Mouse (Mus musculus): ENCODE data around the gene Cox15. TPM values are rescaled to one million over a fixed set of nuclear protein-coding genes. Genes with fewer than 3 reads are reported as not detected.

Gene Cox15
- polyA plus RNA-seq, 1 experiment, result 6.1 TPM

DNA sequence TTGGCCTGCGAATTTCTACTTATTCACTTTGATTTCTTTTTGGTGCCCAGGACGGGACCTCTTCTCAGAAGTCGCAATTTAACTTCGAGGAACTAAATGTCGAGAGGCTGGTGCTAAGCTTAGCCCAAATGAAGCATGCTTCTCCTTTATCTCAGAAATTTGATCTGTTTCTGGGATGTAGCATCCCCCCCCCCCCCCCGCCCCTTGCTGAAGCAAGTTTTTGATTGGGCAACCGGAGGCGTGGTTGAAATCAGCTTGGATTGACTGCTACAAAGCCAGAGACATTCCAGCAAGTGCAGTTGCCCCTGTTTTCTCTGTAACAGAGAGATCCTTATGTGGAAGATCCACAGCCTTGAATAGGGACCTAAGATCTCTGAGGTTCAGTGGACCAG lies 22.8 kb downstream of the Cox15 start:
- TF ChIP-seq GATA1 (IDR thresholded peaks at IDR 0.05; ENCODE audit: low read length), result no peak

DNA sequence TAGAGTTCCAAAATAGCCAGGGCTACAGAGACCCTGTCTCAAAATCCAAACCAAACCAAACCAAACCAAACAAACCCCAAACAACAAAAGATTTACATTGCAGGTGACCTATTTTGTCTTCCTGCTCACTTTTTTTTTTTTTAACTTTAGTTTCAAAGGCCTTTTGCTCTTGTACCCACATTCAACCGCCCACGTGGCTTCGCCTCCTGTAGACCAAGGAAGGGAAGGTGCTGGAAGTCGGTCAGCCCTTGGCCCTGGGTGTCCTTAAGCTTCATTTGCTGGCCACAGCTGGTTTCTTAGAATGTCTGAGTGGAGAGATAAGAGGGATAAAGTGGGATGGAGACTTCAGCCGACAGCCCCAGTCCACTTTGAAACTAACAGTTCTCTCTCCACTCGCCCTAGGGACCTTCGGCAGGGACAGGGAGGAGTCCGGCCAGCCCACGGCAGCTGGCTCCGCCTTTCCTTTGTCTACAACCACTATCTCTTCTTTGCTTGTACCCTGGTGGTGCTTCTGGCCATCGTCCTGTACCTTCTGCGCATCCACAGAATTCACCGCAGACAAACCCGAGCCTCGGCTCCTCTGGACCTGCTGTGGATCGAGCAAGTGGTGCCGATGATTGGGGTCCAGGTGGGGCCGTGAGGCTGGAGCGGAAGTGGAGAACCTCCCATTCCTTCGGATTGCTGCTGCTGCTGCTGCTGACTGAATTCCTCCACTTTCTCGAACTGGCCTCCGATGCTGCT lies 23.3 kb downstream of the Cox15 start:
- TF ChIP-seq GATA1 (IDR thresholded peaks at IDR 0.05; ENCODE audit: low read length), result no peak

DNA sequence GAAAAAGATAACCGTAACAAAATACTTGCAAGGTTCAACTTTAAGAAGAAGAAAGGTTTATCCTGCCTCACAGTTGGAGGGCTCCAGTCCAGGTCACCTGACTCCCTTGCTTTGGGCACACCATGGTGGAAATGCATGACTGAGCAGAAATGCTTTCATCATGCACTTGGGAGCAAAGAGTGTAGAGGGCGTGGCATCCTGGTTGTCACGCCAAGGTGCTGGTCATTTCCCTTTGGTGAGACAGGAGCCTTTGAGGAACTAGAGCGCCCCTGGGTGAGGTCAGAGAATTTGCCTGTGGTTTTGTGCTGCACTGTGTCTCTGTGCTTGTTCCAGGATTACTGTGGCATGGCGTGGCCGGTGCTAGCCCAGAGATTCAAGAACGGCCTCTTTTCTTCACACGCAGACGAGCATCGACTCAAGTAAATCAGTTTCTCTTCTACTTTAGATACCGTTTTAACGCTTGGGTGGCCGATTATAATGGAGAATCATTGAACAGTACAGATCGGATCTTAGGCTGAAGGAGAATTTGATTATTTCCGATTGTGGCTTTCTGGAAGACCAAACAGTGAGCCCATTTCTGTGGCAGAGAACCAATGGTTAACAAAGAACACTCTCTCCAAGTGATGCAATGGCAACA lies 26.2 kb downstream of the Cox15 start:
- TF ChIP-seq GATA1 (IDR thresholded peaks at IDR 0.05; ENCODE audit: low read length), result no peak

DNA sequence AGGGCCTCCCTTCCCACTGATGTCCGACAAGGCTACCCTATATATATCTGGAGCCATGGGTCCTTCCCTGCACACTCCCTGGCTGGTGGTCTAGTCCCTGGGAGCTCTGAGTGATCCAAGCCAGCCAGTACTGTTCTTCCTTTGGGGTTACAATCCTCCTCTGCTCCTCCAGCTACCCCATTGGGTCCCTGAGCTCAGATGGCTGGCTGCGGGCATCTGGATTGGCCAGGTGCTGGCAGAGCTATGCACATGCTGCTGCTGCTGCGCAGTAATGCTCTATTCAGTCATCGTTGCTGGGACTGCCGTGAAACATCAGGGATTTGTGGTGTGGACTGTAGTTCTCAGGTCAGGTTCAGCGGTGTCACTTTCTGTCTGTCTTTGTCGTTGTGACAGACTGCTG lies 28.0 kb downstream of the Cox15 start:
- no peak for TF ChIP-seq GATA1 (IDR thresholded peaks at IDR 0.05; ENCODE audit: low read length)

DNA sequence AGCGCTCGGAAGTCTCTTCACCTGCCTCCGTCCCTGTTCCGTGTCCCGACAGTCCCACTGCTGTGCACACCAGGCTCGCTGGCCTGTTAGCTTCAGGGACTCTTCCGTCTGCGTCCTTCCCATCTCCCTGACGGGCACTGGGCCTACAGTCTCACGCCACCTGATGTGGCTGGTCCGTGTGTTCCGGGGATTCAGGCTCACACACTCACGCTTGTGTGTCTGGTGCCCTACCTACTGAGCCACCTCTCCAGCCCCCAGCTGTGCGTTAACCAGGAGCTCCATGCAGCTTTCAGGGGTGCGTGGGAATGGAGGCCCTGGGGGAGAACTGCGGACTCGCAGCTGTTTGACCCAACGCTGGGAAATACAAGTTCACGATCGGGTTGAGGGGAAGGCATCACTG lies 28.6 kb downstream of the Cox15 start:
- TF ChIP-seq GATA1 (IDR thresholded peaks at IDR 0.05; ENCODE audit: low read length), result no peak

DNA sequence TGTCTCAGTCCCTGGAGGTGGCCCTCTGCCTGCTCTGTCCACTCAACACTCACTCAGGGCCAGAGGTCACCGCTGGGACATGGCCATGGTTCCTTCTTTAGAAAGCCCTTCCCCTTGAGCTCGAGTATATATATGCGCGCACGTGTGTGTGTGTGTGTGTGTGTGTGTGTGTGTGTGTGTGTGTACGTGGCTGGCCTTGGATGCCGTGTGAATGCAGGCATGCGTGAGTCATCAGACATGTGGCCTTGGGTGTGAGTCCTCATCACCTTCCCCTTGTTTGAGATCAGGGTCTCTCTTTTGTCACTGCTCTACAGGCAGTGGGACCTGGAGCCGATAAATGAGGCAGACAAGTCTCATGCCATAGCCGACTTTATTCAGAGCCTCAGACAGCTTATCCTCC lies 29.3 kb downstream of the Cox15 start:
- TF ChIP-seq GATA1 (IDR thresholded peaks at IDR 0.05; ENCODE audit: low read length), result no peak

DNA sequence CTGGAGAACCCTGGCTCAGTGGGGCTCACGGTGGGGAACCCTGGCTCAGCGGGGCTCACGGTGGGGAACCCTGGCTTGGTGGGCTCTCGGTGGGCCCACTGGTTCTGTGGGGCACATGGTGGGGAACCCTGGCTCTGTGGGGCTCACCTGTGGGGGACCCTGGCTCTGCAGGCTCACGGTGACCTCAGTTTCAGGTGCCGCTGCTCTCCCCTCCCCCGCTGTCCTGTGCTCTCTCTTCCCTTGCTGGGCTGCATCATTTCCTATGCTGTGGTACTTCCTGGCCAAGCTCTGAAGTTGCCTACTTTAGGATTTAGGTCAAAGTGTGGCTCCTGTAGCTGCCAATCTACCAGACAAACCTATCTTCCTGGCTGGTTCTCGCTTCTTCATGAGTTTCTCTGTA lies 29.9 kb downstream of the Cox15 start:
- no peak for TF ChIP-seq GATA1 (IDR thresholded peaks at IDR 0.05; ENCODE audit: low read length)

DNA sequence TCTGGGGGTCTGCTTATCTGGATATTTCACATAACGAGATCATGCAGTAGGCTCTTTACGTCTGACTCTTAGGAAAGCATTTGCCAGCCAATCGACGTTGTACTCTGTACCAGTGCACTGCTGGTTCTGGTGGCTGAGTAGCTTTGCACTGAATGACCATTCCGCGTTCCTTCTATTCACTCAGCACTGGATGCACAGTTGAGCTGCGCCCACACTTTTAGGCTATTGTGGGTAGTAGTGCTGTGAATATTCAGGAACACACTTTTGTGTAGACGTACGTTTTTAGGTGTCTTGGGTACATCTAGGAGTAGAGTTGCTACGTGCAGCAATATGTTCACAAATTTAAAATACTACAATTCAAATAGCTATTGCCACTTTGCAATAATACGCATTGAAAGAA lies 32.7 kb downstream of the Cox15 start:
- TF ChIP-seq GATA1 (IDR thresholded peaks at IDR 0.05; ENCODE audit: low read length), result no peak

DNA sequence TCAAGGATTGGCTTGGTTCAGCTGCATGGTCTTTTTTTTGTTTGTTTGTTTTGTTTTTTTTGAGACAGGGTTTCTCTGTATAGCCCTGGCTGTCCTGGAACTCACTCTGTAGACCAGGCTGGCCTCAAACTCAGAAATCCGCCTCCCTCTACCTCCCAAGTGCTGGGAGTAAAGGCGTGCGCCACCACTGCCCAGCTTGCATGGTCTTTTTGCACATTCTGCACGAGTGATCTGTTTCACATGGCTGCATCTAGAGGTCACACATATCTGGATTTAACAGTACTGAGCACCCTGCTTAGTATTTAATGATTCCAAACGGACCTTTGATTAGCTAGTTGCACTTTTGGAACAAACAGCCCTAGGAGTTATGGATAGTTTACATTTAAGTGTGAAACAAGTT lies 40.8 kb downstream of the Cox15 start:
- TF ChIP-seq GATA1 (IDR thresholded peaks at IDR 0.05; ENCODE audit: low read length), result no peak

DNA sequence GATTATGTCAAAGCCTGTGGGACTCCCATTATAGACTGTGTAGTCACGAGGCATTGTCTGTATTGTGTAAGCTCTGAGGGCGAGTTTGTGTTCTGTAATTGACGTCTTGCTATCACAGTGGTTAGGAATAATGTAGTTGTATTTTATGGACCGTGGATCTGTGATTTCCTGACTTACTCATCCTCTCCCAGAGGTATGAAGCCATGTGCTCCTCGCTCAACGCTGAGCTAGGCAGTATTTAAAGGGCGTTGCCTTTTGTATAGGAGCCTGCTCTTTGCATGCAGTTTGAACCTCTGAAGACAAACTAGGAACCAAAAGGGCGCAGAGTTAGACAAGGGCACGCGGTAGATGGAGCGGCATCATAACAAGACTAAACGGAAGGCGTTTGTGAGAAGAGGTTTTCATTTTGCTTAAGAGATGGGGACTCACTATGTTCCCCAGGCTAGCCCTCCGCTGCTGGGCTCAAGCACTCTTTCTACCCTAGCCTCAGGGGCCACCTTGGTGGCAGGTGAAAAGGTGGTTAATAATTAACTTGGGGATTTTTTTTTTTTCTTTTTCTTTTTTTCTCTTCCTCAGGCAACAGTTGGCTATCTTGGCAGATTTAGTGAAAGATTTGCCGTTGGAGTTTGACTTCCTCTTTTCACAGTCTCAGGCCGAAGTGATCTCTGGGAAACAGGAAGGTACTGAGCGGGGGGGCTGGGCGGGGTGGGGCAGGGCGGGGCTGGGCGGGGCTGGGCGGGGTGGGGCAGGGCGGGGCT lies 41.5 kb downstream of the Cox15 start:
- no peak for TF ChIP-seq GATA1 (IDR thresholded peaks at IDR 0.05; ENCODE audit: low read length)

DNA sequence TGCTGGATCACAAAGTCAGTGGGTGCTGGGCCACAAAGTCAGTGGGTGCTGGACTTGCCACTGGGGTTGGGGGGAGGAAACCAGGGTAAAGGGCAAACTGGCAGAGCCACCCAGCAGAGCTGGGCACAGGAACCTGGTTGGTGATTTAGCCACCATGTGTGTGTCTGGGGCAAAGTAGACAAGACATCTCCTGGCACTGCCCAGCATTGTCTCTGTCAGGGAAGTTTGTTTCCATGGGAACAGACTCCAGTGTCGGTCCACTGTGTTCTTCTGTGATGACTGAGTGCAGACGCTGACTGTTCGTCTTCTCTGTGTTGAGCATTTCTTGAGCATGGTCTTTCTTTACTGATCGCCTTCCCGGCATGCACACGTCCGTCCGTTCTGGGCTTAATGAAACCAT lies 43.5 kb downstream of the Cox15 start:
- no peak for TF ChIP-seq GATA1 (IDR thresholded peaks at IDR 0.05; ENCODE audit: low read length)

DNA sequence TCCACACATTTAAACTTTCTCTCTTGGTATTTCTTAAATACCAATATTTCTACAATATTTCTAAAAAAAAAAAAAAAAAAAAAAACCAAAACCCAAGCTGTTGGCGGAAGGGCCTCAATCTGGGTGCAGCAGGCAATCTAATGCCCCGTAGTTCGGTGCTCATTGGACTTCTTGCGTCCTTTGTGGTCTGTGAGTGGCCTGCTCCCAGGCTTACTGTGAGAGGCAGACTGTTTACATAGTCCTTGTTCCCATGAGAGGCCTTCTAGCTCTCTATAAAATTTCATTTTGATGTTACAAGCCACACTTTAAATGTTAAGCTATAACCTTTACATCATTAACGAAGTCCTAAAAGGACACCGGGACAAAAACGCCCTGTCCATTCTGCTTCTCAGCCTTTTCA lies 44.6 kb downstream of the Cox15 start:
- no peak for TF ChIP-seq GATA1 (IDR thresholded peaks at IDR 0.05; ENCODE audit: low read length)

DNA sequence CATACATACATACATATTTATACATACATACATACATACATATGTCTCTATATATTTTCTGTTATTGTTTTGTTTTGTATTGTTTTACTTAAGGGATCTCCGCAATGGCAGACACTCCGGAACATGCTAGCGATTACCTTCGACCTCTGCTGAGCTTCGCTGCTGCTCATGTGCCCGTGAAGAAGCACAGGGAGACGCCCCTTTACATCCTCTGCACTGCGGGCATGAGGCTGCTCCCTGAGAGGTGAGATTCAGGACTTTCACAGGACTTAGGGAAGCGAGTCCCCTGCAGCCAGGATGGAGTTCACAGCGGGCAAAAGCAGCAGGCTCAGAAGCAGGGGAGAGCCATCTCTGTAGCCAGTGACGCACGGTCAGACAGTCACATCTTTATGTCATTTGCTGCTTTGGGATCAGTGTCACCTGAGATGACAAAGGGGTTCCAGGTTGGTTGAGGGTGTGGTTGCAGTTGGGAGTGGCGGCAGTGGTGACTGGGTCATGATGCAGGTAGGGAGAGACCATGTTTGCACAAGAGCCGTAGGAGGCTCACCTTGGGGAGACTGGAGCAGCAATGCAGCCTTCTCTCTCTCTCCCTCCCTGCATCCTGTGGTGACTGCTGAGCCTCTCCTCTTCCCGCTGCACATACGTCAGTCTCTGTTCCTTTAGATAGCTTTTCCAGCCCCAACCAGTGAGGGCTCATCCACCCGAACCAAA lies 47.9 kb downstream of the Cox15 start:
- no peak for TF ChIP-seq GATA1 (IDR thresholded peaks at IDR 0.05; ENCODE audit: low read length)

DNA sequence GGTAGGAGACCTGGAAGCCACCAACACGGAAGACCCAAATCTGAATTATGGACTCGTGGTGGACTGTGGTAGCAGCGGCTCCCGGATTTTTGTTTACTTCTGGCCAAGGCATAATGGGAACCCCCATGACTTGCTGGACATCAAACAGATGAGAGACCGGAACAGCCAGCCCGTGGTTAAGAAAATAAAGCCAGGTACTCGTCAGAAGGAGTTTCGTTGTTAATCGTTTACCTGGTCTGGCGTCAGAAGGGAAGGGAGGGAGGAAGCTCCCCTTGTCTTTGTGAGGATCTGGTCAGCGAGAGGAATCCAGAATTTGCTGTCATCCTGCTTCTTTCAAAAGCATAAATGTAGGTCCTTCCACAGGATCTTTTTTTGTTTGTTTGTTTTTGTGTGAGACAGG lies 48.6 kb downstream of the Cox15 start:
- no peak for TF ChIP-seq GATA1 (IDR thresholded peaks at IDR 0.05; ENCODE audit: low read length)

DNA sequence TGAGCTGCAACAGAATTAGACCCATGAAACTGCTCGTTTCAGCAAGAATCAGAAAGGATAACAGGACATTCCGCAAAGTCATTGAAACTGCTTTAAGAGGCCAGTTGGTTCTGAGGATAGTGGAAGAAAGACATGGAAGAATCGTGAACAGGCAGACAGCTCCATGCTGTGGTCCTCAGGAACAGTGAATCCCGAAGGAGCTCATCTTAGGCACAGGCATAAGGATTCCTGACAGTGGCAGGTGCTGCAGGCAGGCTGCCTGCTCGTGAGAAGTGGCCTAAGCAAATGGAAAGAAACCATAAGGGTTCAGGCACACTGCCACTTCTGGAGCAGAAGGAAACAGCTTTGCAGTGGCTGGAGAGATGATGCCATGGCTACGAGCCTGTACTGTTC lies 53.0 kb downstream of the Cox15 start:
- no peak for TF ChIP-seq GATA1 (IDR thresholded peaks at IDR 0.05; ENCODE audit: low read length)
